Comparison of ENCODE assay signal across 19 mouse cellular contexts in genomic region chr14:104849274-104849673, GRCm38 (mm10).
"Had no signal": no experiment of that assay in that cellular context is flagged by ENCODE, and none has a peak within 500 bp of the region (broad histone marks: within the 10 kb centered on the region; RNA-seq: fewer than 3 reads in every experiment).

No protein-coding gene starts in this region.

- H3K27me3 ChIP-seq: limb, embryonic 13.5 days; liver, embryonic 12.5 days; liver, embryonic 15.5 days; lung, embryonic 15.5 days; midbrain, embryonic 12.5 days; neural tube, embryonic 13.5 days had no signal

- H3K36me3 ChIP-seq: limb, embryonic 10.5 days; limb, embryonic 13.5 days; liver, embryonic 12.5 days; liver, embryonic 15.5 days; lung, embryonic 15.5 days; midbrain, embryonic 12.5 days; neural tube, embryonic 13.5 days had no signal

- H3K9ac ChIP-seq: limb, embryonic 13.5 days; liver, embryonic 12.5 days; liver, embryonic 15.5 days; lung, embryonic 15.5 days; midbrain, embryonic 12.5 days; neural tube, embryonic 13.5 days had no signal

- H3K4me1 ChIP-seq: limb, embryonic 10.5 days; limb, embryonic 13.5 days; liver, embryonic 12.5 days; liver, embryonic 15.5 days; lung, embryonic 15.5 days; midbrain, embryonic 12.5 days; neural tube, embryonic 13.5 days had no signal

- DNase-seq: kidney, adult 2 months; kidney, postnatal 4 days; liver; lung, adult 18-20 months; lung, postnatal 10 days; lung, postnatal 36 days; thymus, adult 2 months; thymus, postnatal 14 days had no signal

- ATAC-seq: liver, embryonic 12.5 days; midbrain, embryonic 16.5 days had no signal

- H3K27ac ChIP-seq: kidney, postnatal 0 days; limb, embryonic 10.5 days; limb, embryonic 13.5 days; liver, embryonic 12.5 days; liver, embryonic 15.5 days; lung, embryonic 15.5 days; midbrain, embryonic 12.5 days; neural tube, embryonic 13.5 days; stomach, postnatal 0 days had no signal

- H3K9me3 ChIP-seq: limb, embryonic 10.5 days; limb, embryonic 13.5 days; liver, embryonic 12.5 days; liver, embryonic 15.5 days; lung, embryonic 15.5 days; midbrain, embryonic 12.5 days; neural tube, embryonic 13.5 days had no signal

- H3K4me3 ChIP-seq: limb, embryonic 10.5 days; limb, embryonic 13.5 days; liver, embryonic 12.5 days; liver, embryonic 15.5 days; lung, embryonic 15.5 days; midbrain, embryonic 12.5 days; myocyte; neural tube, embryonic 13.5 days had no signal

- H3K4me2 ChIP-seq: limb, embryonic 13.5 days; liver, embryonic 12.5 days; liver, embryonic 15.5 days; lung, embryonic 15.5 days; midbrain, embryonic 12.5 days; neural tube, embryonic 13.5 days had no signal
